Mouse (Mus musculus) midbrain, postnatal 0 days (tissue): ENCODE data around the gene Crygs. TPM values are rescaled to one million over a fixed set of nuclear protein-coding genes. Genes with fewer than 3 reads are reported as not detected.
"Not testable (repeated sequence)": the region's sequence is repeated elsewhere in the genome, so short reads cannot be mapped to it uniquely, and the experiment has no call there.

Experiments used
- ATAC-seq: fragments of 200-750 bp; cut with Nextera tagmentation; 2 replicates; pipeline ENCODE4 v1.8.0; 2017; ENCODE audit warnings: moderate number of reproducible peaks, mild to moderate bottlenecking, moderate TSS enrichment, moderate library complexity; ENCODE audit not compliant: low FRiP score
- DNase-seq: peaks from one replicate; pipeline ENCODE4 v3.0.0-alpha.2; 2015; ENCODE audit warnings: low spot score
- H3K27ac ChIP-seq: fragments of 300-500 bp; sonication (generic); 2 replicates; pipeline ENCODE4 v1.5.1; 2014; ENCODE audit warnings: low read depth, mild to moderate bottlenecking, low read length, mixed read lengths
- H3K27me3 ChIP-seq: fragments of 300-500 bp; sonication (generic); 2 replicates; pipeline ENCODE4 v1.6.1; 2014; ENCODE audit warnings: low read length, control low read depth, mixed read lengths; ENCODE audit not compliant: insufficient read depth
- H3K36me3 ChIP-seq: fragments of 300-500 bp; sonication (generic); 2 replicates; pipeline ENCODE4 v1.6.1; 2014; ENCODE audit warnings: low read length, control low read depth, mixed read lengths; ENCODE audit not compliant: insufficient read depth
- H3K4me1 ChIP-seq: fragments of 300-500 bp; sonication (generic); 2 replicates; pipeline ENCODE4 v1.6.1; 2014; ENCODE audit warnings: mild to moderate bottlenecking, control low read depth, antibody characterized with exemption, low read length, mixed read lengths; ENCODE audit not compliant: insufficient read depth
- H3K4me2 ChIP-seq: fragments of 300-500 bp; sonication (generic); 2 replicates; pipeline ENCODE4 v1.6.1; 2014; ENCODE audit warnings: low read depth, mild to moderate bottlenecking, low read length, mixed read lengths; ENCODE audit not compliant: poor library complexity, severe bottlenecking
- H3K4me3 ChIP-seq: fragments of 300-500 bp; sonication (generic); 2 replicates; pipeline ENCODE4 v1.5.1; 2014; ENCODE audit warnings: low read depth, mild to moderate bottlenecking, low read length, moderate library complexity
- H3K9ac ChIP-seq: fragments of 300-500 bp; sonication (generic); replicated peaks from 2 replicates; pipeline ENCODE4 v1.6.1; 2014; ENCODE audit warnings: mild to moderate bottlenecking, low read length, moderate library complexity, mixed read lengths; ENCODE audit not compliant: poor library complexity, severe bottlenecking
- H3K9me3 ChIP-seq: fragments of 300-500 bp; sonication (generic); 2 replicates; pipeline ENCODE4 v1.6.1; 2016; ENCODE audit warnings: low read length, control low read depth
- CTCF ChIP-seq: IDR thresholded peaks from 2 replicates; pipeline ENCODE4 v1.5.1; 2016; ENCODE audit warnings: antibody characterized with exemption, mild to moderate bottlenecking
- WGBS: fragments of 180-500 bp; shearing (Covaris S2); extraction: QIAGEN DNeasy Blood & Tissue Kit; methylation state at CpG from one replicate; pipeline ENCODE4 v1.1.7; 2014; 5-methylcytosine and 5-hydroxymethylcytosine counted together
- polyA plus RNA-seq: library from polyadenylated mRNA; unstranded; fragments of >200 nt; fragmentation: Nextera tagmentation; extraction: Ambion mirVana; gene quantifications from 2 replicates; pipeline ENCODE4 v1.2.1, GENCODE M21; 2015
- total RNA-seq: library from RNA; depleted of rRNA; stranded (reverse); fragments of >200 nt; gene quantifications from 2 replicates; pipeline ENCODE4 v1.2.3, GENCODE M21; 2014

The Crygs gene
- total and polyA plus RNA-seq, 2 experiments from 2014 or later: not detected

GRCm38 (mm10) chr16:22779228-22779835 lies 32.0 kb downstream of the Crygs start:
- H3K36me3 ChIP-seq: no peaks in the 10 kb centered on the region
- H3K27ac ChIP-seq: no peak overlapping the region
- ATAC-seq (no peak), DNase-seq (no peak)
- no peaks in the 10 kb centered on the region for H3K4me1 ChIP-seq
- 87% methylated on average over 3 of the region's 3 CpGs for WGBS
- no peak overlapping the region for H3K9ac ChIP-seq
- H3K4me3 ChIP-seq: no peak overlapping the region
- no peak overlapping the region for H3K4me2 ChIP-seq
- TF ChIP-seq CTCF: no peak
- H3K27me3 ChIP-seq: no peaks in the 10 kb centered on the region
- no peaks in the 10 kb centered on the region for H3K9me3 ChIP-seq

GRCm38 (mm10) chr16:22778296-22778695 lies 33.1 kb downstream of the Crygs start:
- not testable (repeated sequence) for H3K4me2 ChIP-seq, H3K27ac ChIP-seq, H3K4me1 ChIP-seq, ATAC-seq, DNase-seq, H3K9me3 ChIP-seq, H3K9ac ChIP-seq, H3K36me3 ChIP-seq, H3K4me3 ChIP-seq, H3K27me3 ChIP-seq
- WGBS: 91% methylated on average over 12 of the region's 12 CpGs

GRCm38 (mm10) chr16:22775471-22775985 lies 35.8 kb downstream of the Crygs start:
- Histone ChIP-seq H3K27ac (no peak overlapping the region), H3K36me3 (no peaks in the 10 kb centered on the region), H3K9me3 (no peaks in the 10 kb centered on the region), H3K4me1 (no peaks in the 10 kb centered on the region), H3K4me3 (no peak overlapping the region), H3K4me2 (no peak overlapping the region), H3K27me3 (no peaks in the 10 kb centered on the region), H3K9ac (no peak overlapping the region)
- WGBS: 71% methylated on average over 5 of the region's 5 CpGs
- DNase-seq (no peak), ATAC-seq (no peak)
- no peak for TF ChIP-seq CTCF

- no peak overlapping the region for H3K27ac ChIP-seq
- no peak for ATAC-seq
- no peak overlapping the region for H3K4me2 ChIP-seq
- H3K4me1 ChIP-seq: no peaks in the 10 kb centered on the region
- H3K36me3 ChIP-seq: no peaks in the 10 kb centered on the region
- DNase-seq: no peak
- H3K4me3 ChIP-seq: no peak overlapping the region
- no peak for TF ChIP-seq CTCF
- no peaks in the 10 kb centered on the region for H3K9me3 ChIP-seq
- no peaks in the 10 kb centered on the region for H3K27me3 ChIP-seq
- WGBS: 74% methylated on average over 8 of the region's 8 CpGs
- H3K9ac ChIP-seq: no peak overlapping the region
Measured at GRCm38 (mm10) chr16:22768661-22769060, 42.7 kb downstream of the Crygs start.

- H3K36me3 ChIP-seq: no peaks in the 10 kb centered on the region
- no peak overlapping the region for H3K9ac ChIP-seq
- no peak for ATAC-seq
- DNase-seq: no peak
- H3K27me3 ChIP-seq: no peaks in the 10 kb centered on the region
- H3K4me1 ChIP-seq: no peaks in the 10 kb centered on the region
- no peak overlapping the region for H3K4me3 ChIP-seq
- no peak overlapping the region for H3K27ac ChIP-seq
- no peak overlapping the region for H3K4me2 ChIP-seq
- no peak for TF ChIP-seq CTCF
- H3K9me3 ChIP-seq: no peaks in the 10 kb centered on the region
- WGBS: 97% methylated on average over 3 of the region's 3 CpGs
Measured at GRCm38 (mm10) chr16:22767405-22767804, 44.0 kb downstream of the Crygs start.

GRCm38 (mm10) chr16:22766738-22767211 lies 44.6 kb downstream of the Crygs start:
- Histone ChIP-seq H3K9ac (no peak overlapping the region), H3K4me3 (no peak overlapping the region), H3K9me3 (no peaks in the 10 kb centered on the region), H3K27me3 (no peaks in the 10 kb centered on the region), H3K4me1 (no peaks in the 10 kb centered on the region), H3K27ac (no peak overlapping the region), H3K4me2 (0 out of 2 replicates have a peak overlapping the region, but pooled peaks have one; percentile 0), H3K36me3 (no peaks in the 10 kb centered on the region)
- ATAC-seq (no peak), DNase-seq (no peak)
- TF ChIP-seq CTCF: no peak
- WGBS: 77% methylated on average over 16 of the region's 16 CpGs
